Mouse (Mus musculus): ENCODE measurements around the gene Fgf2. TPM values are rescaled to one million over a fixed set of nuclear protein-coding genes. Genes with fewer than 3 reads are reported as not detected.

Gene Fgf2
- polyA plus RNA-seq (2012; ENCODE audit: insufficient read depth, insufficient read length, low replicate concordance, missing spikeins), result not detected in 2 replicates

- Histone ChIP-seq H3K27ac (ENCODE audit: insufficient read depth, low read depth, low read length) (no peak within 1 kb of the TSS), H3K4me1 (ENCODE audit: control insufficient read depth, insufficient read depth, low read length) (peaks cover 10% of the 10 kb centered on the region; the same call in 1 of the 2 replicates), H3K4me3 (ENCODE audit: insufficient read depth, low read depth, low read length) (peak within 1 kb of the TSS; percentile 49)
- TF ChIP-seq CTCF (IDR thresholded peaks at IDR 0.05; ENCODE audit: insufficient read depth, low read depth, low read length) (no peak), POLR2A (IDR thresholded peaks at IDR 0.05; ENCODE audit: insufficient read depth, low read depth, low read length) (no peak)
- WGBS, result under 1% methylated on average over 75 of the region's 75 CpGs
These were observed at the start of gene Fgf2 for GRCm38 (mm10) chr3:37348221-37349165. TSS of gene Fgf2 (plus strand) at chr3:37348346.

GRCm38 (mm10) chr3:37299470-37299869 lies 48.7 kb upstream of the Fgf2 start:
- no peaks in the 10 kb centered on the region for H3K4me1 ChIP-seq (ENCODE audit: control insufficient read depth, insufficient read depth, low read length)
- H3K4me3 ChIP-seq (ENCODE audit: insufficient read depth, low read depth, low read length), result no peak overlapping the region
- H3K27ac ChIP-seq (ENCODE audit: insufficient read depth, low read depth, low read length), result no peak overlapping the region
- 81% methylated on average over 3 of the region's 3 CpGs for WGBS
- TF ChIP-seq POLR2A (IDR thresholded peaks at IDR 0.05; ENCODE audit: insufficient read depth, low read depth, low read length) (no peak), CTCF (IDR thresholded peaks at IDR 0.05; ENCODE audit: insufficient read depth, low read depth, low read length) (no peak)

GRCm38 (mm10) chr3:37302685-37303084 lies 45.5 kb upstream of the Fgf2 start:
- WGBS, result 41% methylated on average over 12 of the region's 12 CpGs
- H3K4me1 ChIP-seq (ENCODE audit: control insufficient read depth, insufficient read depth, low read length), result no peaks in the 10 kb centered on the region
- TF ChIP-seq CTCF (IDR thresholded peaks at IDR 0.05; ENCODE audit: insufficient read depth, low read depth, low read length) (no peak), POLR2A (IDR thresholded peaks at IDR 0.05; ENCODE audit: insufficient read depth, low read depth, low read length) (no peak)
- H3K4me3 ChIP-seq (ENCODE audit: insufficient read depth, low read depth, low read length), result no peak overlapping the region
- H3K27ac ChIP-seq (ENCODE audit: insufficient read depth, low read depth, low read length), result no peak overlapping the region

GRCm38 (mm10) chr3:37303392-37304139 lies 44.6 kb upstream of the Fgf2 start:
- Histone ChIP-seq H3K27ac (ENCODE audit: insufficient read depth, low read depth, low read length) (no peak overlapping the region), H3K4me1 (ENCODE audit: control insufficient read depth, insufficient read depth, low read length) (no peaks in the 10 kb centered on the region), H3K4me3 (ENCODE audit: insufficient read depth, low read depth, low read length) (no peak overlapping the region)
- 79% methylated on average over 8 of the region's 8 CpGs for WGBS
- TF ChIP-seq CTCF (IDR thresholded peaks at IDR 0.05; ENCODE audit: insufficient read depth, low read depth, low read length) (no peak), POLR2A (IDR thresholded peaks at IDR 0.05; ENCODE audit: insufficient read depth, low read depth, low read length) (no peak)

GRCm38 (mm10) chr3:37311897-37312369 lies 36.2 kb upstream of the Fgf2 start:
- 3% methylated on average over 10 of the region's 10 CpGs for WGBS
- no peaks in the 10 kb centered on the region; the same call in 1 of the 2 replicates for H3K4me1 ChIP-seq (ENCODE audit: control insufficient read depth, insufficient read depth, low read length)
- TF ChIP-seq POLR2A (IDR thresholded peaks at IDR 0.05; ENCODE audit: insufficient read depth, low read depth, low read length) (no peak), CTCF (IDR thresholded peaks at IDR 0.05; ENCODE audit: insufficient read depth, low read depth, low read length) (no peak)
- H3K4me3 ChIP-seq (ENCODE audit: insufficient read depth, low read depth, low read length), result peak overlapping the region; percentile 62
- H3K27ac ChIP-seq (ENCODE audit: insufficient read depth, low read depth, low read length), result peak overlapping the region; percentile 38

- TF ChIP-seq POLR2A (IDR thresholded peaks at IDR 0.05; ENCODE audit: insufficient read depth, low read depth, low read length), result peak; percentile 71
- TF ChIP-seq CTCF (IDR thresholded peaks at IDR 0.05; ENCODE audit: insufficient read depth, low read depth, low read length), result no peak
- H3K4me3 ChIP-seq (ENCODE audit: insufficient read depth, low read depth, low read length), result peak within 1 kb of the TSS; percentile 62
- no peaks in the 10 kb centered on the region; the same call in 1 of the 2 replicates for H3K4me1 ChIP-seq (ENCODE audit: control insufficient read depth, insufficient read depth, low read length)
- WGBS, result under 1% methylated on average over 54 of the region's 54 CpGs
- H3K27ac ChIP-seq (ENCODE audit: insufficient read depth, low read depth, low read length), result peak within 1 kb of the TSS; percentile 54
These were observed 35.7 kb upstream of the Fgf2 start, which contains the start of the genes Bbs12 and Cetn4 for GRCm38 (mm10) chr3:37312370-37312941. TSS of gene Bbs12 (plus strand) at chr3:37312554. TSS of gene Cetn4 (minus strand) at chr3:37312708.

GRCm38 (mm10) chr3:37313371-37313770 lies 34.8 kb upstream of the Fgf2 start:
- TF ChIP-seq POLR2A (IDR thresholded peaks at IDR 0.05; ENCODE audit: insufficient read depth, low read depth, low read length) (no peak), CTCF (IDR thresholded peaks at IDR 0.05; ENCODE audit: insufficient read depth, low read depth, low read length) (no peak)
- Histone ChIP-seq H3K27ac (ENCODE audit: insufficient read depth, low read depth, low read length) (no peak overlapping the region), H3K4me3 (ENCODE audit: insufficient read depth, low read depth, low read length) (no peak overlapping the region), H3K4me1 (ENCODE audit: control insufficient read depth, insufficient read depth, low read length) (no peaks in the 10 kb centered on the region; the same call in 1 of the 2 replicates)
- 11% methylated on average over 1 of the region's 1 CpGs for WGBS

- no peak overlapping the region for H3K4me3 ChIP-seq (ENCODE audit: insufficient read depth, low read depth, low read length)
- TF ChIP-seq CTCF (IDR thresholded peaks at IDR 0.05; ENCODE audit: insufficient read depth, low read depth, low read length) (no peak), POLR2A (IDR thresholded peaks at IDR 0.05; ENCODE audit: insufficient read depth, low read depth, low read length) (no peak)
- WGBS, result 97% methylated on average over 1 of the region's 1 CpGs
These were observed 31.9 kb upstream of the Fgf2 start for GRCm38 (mm10) chr3:37316233-37316632.

More at GRCm38 (mm10) chr3:37316233-37316632, 31.9 kb upstream of the Fgf2 start:
- Histone ChIP-seq H3K4me1 (ENCODE audit: control insufficient read depth, insufficient read depth, low read length) (no peaks in the 10 kb centered on the region; the same call in 1 of the 2 replicates), H3K27ac (ENCODE audit: insufficient read depth, low read depth, low read length) (no peak overlapping the region)
